15 mouse cellular contexts compared by ENCODE assay signal in the genomic region with DNA sequence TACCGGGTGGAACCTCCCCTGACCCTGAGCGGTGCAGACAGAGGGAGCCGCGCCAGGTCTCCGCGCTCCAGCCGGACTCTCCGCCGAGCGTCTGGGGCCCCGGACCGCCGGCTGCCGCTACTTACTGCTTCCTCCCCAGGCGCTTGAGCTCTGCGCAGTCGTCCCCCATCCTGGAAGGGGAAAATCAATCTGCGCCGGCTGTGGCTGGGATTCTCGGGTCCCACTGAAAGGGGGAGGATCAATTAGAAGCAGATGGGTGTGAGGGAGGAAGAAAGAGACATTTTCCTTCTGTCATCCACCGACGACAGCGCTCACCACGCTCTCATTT. TPM values are rescaled to one million over a fixed set of nuclear protein-coding genes. Genes with fewer than 3 reads are reported as not detected.
DNase-seq lines count a peak whose midpoint lies in the region; ATAC-seq and TF ChIP-seq lines count a peak whose summit lies in the region.
"Had no signal": no experiment of that assay in that cellular context is flagged by ENCODE, and none has a peak within 500 bp of the region (broad histone marks: within the 10 kb centered on the region; RNA-seq: fewer than 3 reads in every experiment).

No protein-coding gene starts in this region.

- ATAC-seq in heart, embryonic 15.5 days (replicated peaks; ENCODE audit: insufficient number of reproducible peaks, insufficient read depth, low FRiP score, low read depth): no peak
- no peak for ATAC-seq in hindbrain, embryonic 15.5 days (ENCODE audit: low FRiP score, low read depth)
- ATAC-seq in stomach, embryonic 16.5 days (ENCODE audit: insufficient read depth, low FRiP score): no peak
- ATAC-seq: liver, embryonic 12.5 days had no signal

- no peak for DNase-seq in heart, adult 11 months
- DNase-seq in spleen, adult 2 months (ENCODE audit: low read depth in 1 of 2, low spot score in 2 of 2): no peak
- DNase-seq in spleen, postnatal 10 days (ENCODE audit: low spot score in 2 of 2): no peak
- DNase-seq in lung, postnatal 10 days: no peak
- no peak for DNase-seq in adrenal gland, adult 8-10 months
- DNase-seq: cerebellum, adult 9-10 months; gastrocnemius, postnatal 10 days had no signal

- H3K9me3 ChIP-seq in heart, embryonic 15.5 days (replicated peaks): no peaks in the 10 kb centered on the region
- no peaks in the 10 kb centered on the region for H3K9me3 ChIP-seq in hindbrain, embryonic 15.5 days
- H3K9me3 ChIP-seq in stomach, embryonic 16.5 days (replicated peaks; ENCODE audit: control insufficient read depth, low read length): no peaks in the 10 kb centered on the region
- H3K9me3 ChIP-seq: liver, embryonic 12.5 days had no signal

- H3K27me3 ChIP-seq in heart, embryonic 15.5 days: peaks cover 95% of the 10 kb centered on the region
- peaks cover 30% of the 10 kb centered on the region for H3K27me3 ChIP-seq in spleen, adult 2 months (ENCODE audit: control insufficient read depth, insufficient read depth, low read length)
- H3K27me3 ChIP-seq in hindbrain, embryonic 15.5 days: peaks cover 84% of the 10 kb centered on the region
- peaks cover 92% of the 10 kb centered on the region for H3K27me3 ChIP-seq in stomach, embryonic 16.5 days (ENCODE audit: control insufficient read depth, insufficient read depth, low read length)

- no peak for TF ChIP-seq POLR2A in spleen, adult 2 months (IDR thresholded peaks at IDR 0.05; ENCODE audit: low read depth, low read length)

- peak overlapping the region; percentile 24 for H3K4me3 ChIP-seq in heart, embryonic 15.5 days
- peak overlapping the region; percentile 36; the same call in 1 of the 2 replicates for H3K4me3 ChIP-seq in spleen, adult 2 months (ENCODE audit: extremely low read depth, insufficient read depth, insufficient read length)
- 0 out of 2 replicates have a peak overlapping the region, but pooled peaks have one; percentile 6 for H3K4me3 ChIP-seq in hindbrain, embryonic 15.5 days
- peak overlapping the region; percentile 25 for H3K4me3 ChIP-seq in stomach, embryonic 16.5 days (replicated peaks; ENCODE audit: low read length)
- H3K4me3 ChIP-seq: liver, embryonic 12.5 days had no signal

- WGBS in heart, embryonic 15.5 days: under 1% methylated on average over 23 of the region's 24 CpGs
- 2% methylated on average over 24 of the region's 24 CpGs for WGBS in spleen, adult 2 months
- 0% methylated on average over 22 of the region's 24 CpGs for WGBS in hindbrain, embryonic 15.5 days
- 1% methylated on average over 24 of the region's 24 CpGs for WGBS in stomach, embryonic 16.5 days

- H3K4me2 ChIP-seq in heart, embryonic 15.5 days: peak overlapping the region; percentile 37
- peak overlapping the region; percentile 23; the same call in 1 of the 2 replicates for H3K4me2 ChIP-seq in hindbrain, embryonic 15.5 days
- peak overlapping the region; percentile 11; the same call in 1 of the 2 replicates for H3K4me2 ChIP-seq in stomach, embryonic 16.5 days (ENCODE audit: low read depth, low read length)
- H3K4me2 ChIP-seq: liver, embryonic 12.5 days had no signal

- no peak for TF ChIP-seq CTCF in spleen, adult 2 months (IDR thresholded peaks at IDR 0.05; ENCODE audit: extremely low read depth, insufficient read depth, insufficient read length, insufficient replicate concordance)

- no peak overlapping the region for H3K9ac ChIP-seq in heart, embryonic 15.5 days
- H3K9ac ChIP-seq in hindbrain, embryonic 15.5 days: no peak overlapping the region
- no peak overlapping the region for H3K9ac ChIP-seq in stomach, embryonic 16.5 days (ENCODE audit: low read length)
- H3K9ac ChIP-seq: liver, embryonic 12.5 days had no signal

- peaks cover 26% of the 10 kb centered on the region for H3K4me1 ChIP-seq in heart, embryonic 15.5 days (replicated peaks)
- no peaks in the 10 kb centered on the region for H3K4me1 ChIP-seq in spleen, adult 2 months (ENCODE audit: control insufficient read depth, insufficient read depth, insufficient read length)
- H3K4me1 ChIP-seq in hindbrain, embryonic 15.5 days (replicated peaks): peaks cover 16% of the 10 kb centered on the region
- peaks cover 8% of the 10 kb centered on the region; the same call in 1 of the 2 replicates for H3K4me1 ChIP-seq in stomach, embryonic 16.5 days (ENCODE audit: control insufficient read depth, insufficient read depth, low read length)
- H3K4me1 ChIP-seq: liver, embryonic 12.5 days had no signal

- no peak overlapping the region for H3K27ac ChIP-seq in heart, embryonic 15.5 days
- H3K27ac ChIP-seq in spleen, adult 2 months (ENCODE audit: insufficient read depth, low read length): no peak overlapping the region
- no peak overlapping the region for H3K27ac ChIP-seq in hindbrain, embryonic 15.5 days (replicated peaks)
- H3K27ac ChIP-seq in stomach, embryonic 16.5 days (ENCODE audit: low read length): no peak overlapping the region
- H3K27ac ChIP-seq: liver, embryonic 12.5 days; macrophage had no signal

- H3K36me3 ChIP-seq in heart, embryonic 15.5 days: no peaks in the 10 kb centered on the region
- H3K36me3 ChIP-seq in spleen, adult 2 months (ENCODE audit: control insufficient read depth, insufficient read depth, low read length): no peaks in the 10 kb centered on the region
- H3K36me3 ChIP-seq in hindbrain, embryonic 15.5 days: no peaks in the 10 kb centered on the region
- H3K36me3 ChIP-seq in stomach, embryonic 16.5 days (ENCODE audit: control insufficient read depth, insufficient read depth, low read length): no peaks in the 10 kb centered on the region
- H3K36me3 ChIP-seq: liver, embryonic 12.5 days had no signal

RNA-seq across cellular contexts. Expression of gene Tlx1, which starts 3.5 kb away (rescaled TPM):
- 0.28 and 0.40 TPM in 2 replicates for polyA plus RNA-seq in heart, embryonic 15.5 days (2015; fragmentation: Nextera tagmentation; extraction: Ambion mirVana)
- polyA plus RNA-seq in spleen, adult 2 months (2012; rRNA removed): 37.3 and 51.1 TPM in 2 replicates
- polyA plus RNA-seq in hindbrain, embryonic 15.5 days (2015; fragmentation: Nextera tagmentation; extraction: Ambion mirVana): 0.88 and 1.8 TPM in 2 replicates
- polyA plus RNA-seq in stomach, embryonic 16.5 days (2015; fragmentation: Nextera tagmentation; extraction: Ambion mirVana): 1.1 and 3.5 TPM in 2 replicates
- not detected for total RNA-seq in adrenal gland, adult 8-10 months (2022)
- total RNA-seq: CH12.LX; layer of hippocampus, postnatal 14 days had no signal
- polyA plus RNA-seq: kidney, embryonic 14.5 days; liver, embryonic 12.5 days; macrophage had no signal
